Mouse (Mus musculus): ENCODE results near the gene Pirt.

DNA sequence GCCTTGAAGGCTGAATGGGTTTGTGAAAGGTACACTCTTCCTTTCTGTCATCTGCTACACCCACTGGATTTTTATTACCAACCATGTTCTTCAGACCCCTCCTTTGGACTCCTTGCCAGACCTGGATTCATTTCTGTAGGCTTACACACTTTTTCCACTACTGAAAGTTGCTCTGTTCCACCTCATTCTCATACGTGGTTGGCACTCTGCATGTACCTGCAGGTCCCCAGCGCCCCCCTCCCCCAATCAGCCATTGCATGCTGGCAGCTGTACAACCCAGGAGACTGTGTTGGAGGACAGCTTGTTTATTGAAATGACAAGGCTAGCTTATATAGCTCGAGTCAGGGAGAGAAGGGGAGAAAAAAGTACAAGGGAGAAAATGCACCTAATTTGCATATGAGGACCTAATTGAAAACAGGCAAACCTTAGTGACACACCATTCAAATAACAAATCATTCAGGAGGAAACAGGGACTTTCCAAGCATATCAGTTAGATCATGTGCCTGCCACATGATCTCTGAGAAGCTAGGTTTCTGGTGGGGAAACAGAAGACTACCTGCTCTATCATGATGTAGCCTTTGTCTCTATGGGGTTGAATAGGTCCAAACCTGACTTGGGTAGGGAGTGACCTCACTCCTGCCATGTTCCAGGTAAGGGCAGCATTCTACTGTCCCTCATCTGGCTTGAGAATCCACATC is 38.9 kb upstream of the Pirt start:
- TF ChIP-seq CTCF (IDR thresholded peaks at IDR 0.05; ENCODE audit: insufficient read depth, low read length), result no peak
- TF ChIP-seq POLR2A (IDR thresholded peaks at IDR 0.05; ENCODE audit: borderline replicate concordance, extremely low read depth, low read depth, low read length), result no peak
